ENCODE assay signal across 11 mouse cellular contexts in the genomic region with DNA sequence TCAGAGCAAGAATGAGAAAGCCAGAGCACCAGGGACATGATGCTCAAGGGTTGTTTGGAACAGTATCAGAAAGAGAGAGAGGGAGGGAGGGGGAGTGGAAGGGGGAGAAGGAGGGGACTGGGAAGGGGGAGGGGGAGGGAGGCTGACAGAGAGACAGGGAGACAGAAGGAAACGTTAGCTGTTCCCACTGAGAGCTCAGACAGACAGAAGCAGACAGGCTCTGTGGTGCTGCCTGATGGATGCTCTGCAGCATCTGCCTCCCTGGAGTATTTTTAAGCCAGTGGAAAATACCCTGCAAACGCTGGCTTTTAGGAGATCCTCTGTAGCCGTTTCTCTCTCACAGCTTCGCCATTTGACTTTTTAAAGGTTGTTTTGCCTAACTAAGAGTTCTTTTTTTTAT. TPM values are rescaled to one million over a fixed set of nuclear protein-coding genes. Genes with fewer than 3 reads are reported as not detected.
DNase-seq lines count a peak whose midpoint lies in the region; ATAC-seq and TF ChIP-seq lines count a peak whose summit lies in the region.
"Had no signal": no experiment of that assay in that cellular context is flagged by ENCODE, and none has a peak within 500 bp of the region (broad histone marks: within the 10 kb centered on the region; RNA-seq: fewer than 3 reads in every experiment).

No protein-coding gene starts in this region.

- WGBS in forebrain, embryonic 11.5 days = 49% methylated on average over 4 of the region's 4 CpGs
- WGBS in forebrain, embryonic 12.5 days = 50% methylated on average over 4 of the region's 4 CpGs

- no peak for TF ChIP-seq CTCF in brain, embryonic 14.5 days (IDR thresholded peaks at IDR 0.05; ENCODE audit: borderline replicate concordance, extremely low read depth, insufficient read depth, insufficient read length)

- DNase-seq in forebrain, embryonic 11.5 days (ENCODE audit: low spot score) = peak; percentile 35
- DNase-seq in kidney, postnatal 10 days = peak; percentile 38
- no peak for DNase-seq in kidney, postnatal 14 days
- peak; percentile 65 for DNase-seq in brain, embryonic 14.5 days (ENCODE audit: low read depth)
- DNase-seq in left cerebral cortex, postnatal 36 days (ENCODE audit: low spot score in 2 of 2) = peak; percentile 18 to 32
- no peak for DNase-seq in spleen, adult 12 weeks (ENCODE audit: low spot score)
- DNase-seq in cerebellum, adult 9-10 months = no peak

- no peak overlapping the region for H3K4me2 ChIP-seq in forebrain, embryonic 11.5 days (ENCODE audit: low read depth, low read length, severe bottlenecking)
- H3K4me2 ChIP-seq in forebrain, embryonic 12.5 days = no peak overlapping the region
- H3K4me2 ChIP-seq: embryonic facial prominence, embryonic 15.5 days; kidney, embryonic 15.5 days had no signal

- H3K27ac ChIP-seq in forebrain, embryonic 11.5 days (ENCODE audit: low read depth, low read length) = no peak overlapping the region
- H3K27ac ChIP-seq in forebrain, embryonic 12.5 days = no peak overlapping the region
- H3K27ac ChIP-seq: embryonic facial prominence, embryonic 15.5 days; kidney, embryonic 15.5 days; liver, embryonic 14.5 days had no signal

- H3K4me1 ChIP-seq in forebrain, embryonic 11.5 days (replicated peaks; ENCODE audit: control insufficient read depth, insufficient read depth, low read length) = no peaks in the 10 kb centered on the region
- H3K4me1 ChIP-seq in forebrain, embryonic 12.5 days = peaks cover 3% of the 10 kb centered on the region; the same call in 1 of the 2 replicates
- H3K4me1 ChIP-seq: embryonic facial prominence, embryonic 15.5 days; kidney, embryonic 15.5 days had no signal

- H3K36me3 ChIP-seq in forebrain, embryonic 11.5 days (ENCODE audit: control insufficient read depth, insufficient read depth, low read length) = no peaks in the 10 kb centered on the region
- H3K36me3 ChIP-seq in forebrain, embryonic 12.5 days (replicated peaks) = 0 out of 2 replicates have a peak, but pooled peaks cover 5% of the 10 kb centered on the region

- no peak overlapping the region for H3K4me3 ChIP-seq in forebrain, embryonic 11.5 days (ENCODE audit: low read depth, low read length)
- H3K4me3 ChIP-seq in forebrain, embryonic 12.5 days (replicated peaks) = no peak overlapping the region
- H3K4me3 ChIP-seq: embryonic facial prominence, embryonic 15.5 days; kidney, embryonic 15.5 days had no signal

- no peak for ATAC-seq in forebrain, embryonic 11.5 days (replicated peaks; ENCODE audit: low FRiP score)
- ATAC-seq in forebrain, embryonic 12.5 days (ENCODE audit: low FRiP score) = no peak

- H3K27me3 ChIP-seq in forebrain, embryonic 11.5 days (ENCODE audit: control insufficient read depth, insufficient read depth, low read length) = no peaks in the 10 kb centered on the region
- no peaks in the 10 kb centered on the region for H3K27me3 ChIP-seq in forebrain, embryonic 12.5 days
- H3K27me3 ChIP-seq: embryonic facial prominence, embryonic 15.5 days; kidney, embryonic 15.5 days had no signal

- TF ChIP-seq POLR2A in brain, embryonic 14.5 days (IDR thresholded peaks at IDR 0.05; ENCODE audit: borderline replicate concordance, extremely low read depth, insufficient read depth, insufficient read length, poor library complexity, severe bottlenecking) = no peak

- intact Hi-C loops in left cerebral cortex, postnatal 36 days (cut with DNase I) = loop anchor here (5.0 kb wide), 1 partner anchor 33 kb away; a partner anchor contains a TSS

- no peak overlapping the region for H3K9ac ChIP-seq in forebrain, embryonic 11.5 days (ENCODE audit: low read length)
- H3K9ac ChIP-seq in forebrain, embryonic 12.5 days = no peak overlapping the region
- H3K9ac ChIP-seq: embryonic facial prominence, embryonic 15.5 days; kidney, embryonic 15.5 days; liver, embryonic 14.5 days had no signal

- no peaks in the 10 kb centered on the region for H3K9me3 ChIP-seq in forebrain, embryonic 11.5 days (ENCODE audit: control insufficient read depth, low read length)
- no peaks in the 10 kb centered on the region for H3K9me3 ChIP-seq in forebrain, embryonic 12.5 days
- H3K9me3 ChIP-seq: embryonic facial prominence, embryonic 15.5 days; kidney, embryonic 15.5 days had no signal

RNA-seq across cellular contexts. Expression of a gene that starts 4.0 kb away (rescaled TPM):
- 2.3 and 3.1 TPM in 2 replicates for polyA plus RNA-seq in forebrain, embryonic 11.5 days (2014; fragmentation: Nextera tagmentation; extraction: Ambion mirVana)
- 2.2 and 4.3 TPM in 2 replicates for polyA plus RNA-seq in forebrain, embryonic 12.5 days (2016; fragmentation: Nextera tagmentation; extraction: Ambion mirVana)
- 1.5 and 1.9 TPM in 2 replicates for polyA plus RNA-seq in brain, embryonic 14.5 days (2012; rRNA removed)
- not detected for total RNA-seq in left cerebral cortex, postnatal 36 days (2021)

RNA-seq across cellular contexts. Expression of a gene that starts 32.5 kb away (rescaled TPM):
- polyA plus RNA-seq in forebrain, embryonic 11.5 days (2014; fragmentation: Nextera tagmentation; extraction: Ambion mirVana) = 20.5 and 21.6 TPM in 2 replicates
- polyA plus RNA-seq in forebrain, embryonic 12.5 days (2016; fragmentation: Nextera tagmentation; extraction: Ambion mirVana) = 27.7 and 28.8 TPM in 2 replicates
- polyA plus RNA-seq in brain, embryonic 14.5 days (2012; rRNA removed) = 41.8 and 44.1 TPM in 2 replicates
- total RNA-seq in left cerebral cortex, postnatal 36 days (2021) = 10 to 100 TPM; 30.9 to 35.3 TPM

RNA-seq across cellular contexts. Expression of a gene that starts 33.2 kb away (rescaled TPM):
- 57.9 and 60.6 TPM in 2 replicates for polyA plus RNA-seq in forebrain, embryonic 11.5 days (2014; fragmentation: Nextera tagmentation; extraction: Ambion mirVana)
- polyA plus RNA-seq in forebrain, embryonic 12.5 days (2016; fragmentation: Nextera tagmentation; extraction: Ambion mirVana) = 56.3 and 64.7 TPM in 2 replicates
- 66.6 and 91.6 TPM in 2 replicates for polyA plus RNA-seq in brain, embryonic 14.5 days (2012; rRNA removed)
- total RNA-seq in left cerebral cortex, postnatal 36 days (2021) = 10 to 100 TPM; 19.8 to 29.9 TPM

Comparison
In these comparisons a context has a peak if more than half of its experiments do, and no peak if none do; other contexts are left out.
1. DNase-seq: peak in forebrain, embryonic 11.5 days (single experiment), kidney, postnatal 10 days (single experiment), brain, embryonic 14.5 days (single experiment) and left cerebral cortex, postnatal 36 days (2 of 2); none in kidney, postnatal 14 days (single experiment), spleen, adult 12 weeks (single experiment) and cerebellum, adult 9-10 months (single experiment).